Mouse (Mus musculus) ES-E14 (cell line): ENCODE results near the gene Plpp7. TPM values are rescaled to one million over a fixed set of nuclear protein-coding genes. Genes with fewer than 3 reads are reported as not detected.

Experiments used
- DNase-seq: peaks from one replicate; pipeline ENCODE4 v3.0.0-alpha.2; 2013; ENCODE audit warnings: low read depth, low spot score
- H3K27ac ChIP-seq: 2 replicates; pipeline ENCODE4 v1.5.1; 2012; ENCODE audit warnings: low read depth, mild to moderate bottlenecking, low read length, moderate library complexity, mixed read lengths; ENCODE audit not compliant: poor library complexity, insufficient read depth, severe bottlenecking
- H3K36me3 ChIP-seq: 2 replicates; pipeline ENCODE4 v1.6.1; 2012; ENCODE audit warnings: mild to moderate bottlenecking, low read length, moderate library complexity, mixed read lengths; ENCODE audit not compliant: control insufficient read depth, poor library complexity, insufficient read depth, severe bottlenecking
- H3K4me1 ChIP-seq, 2 experiments: fragments of 150-350 bp in 1 of 2; sonication (generic) in 1 of 2; 2 replicates each; pipeline ENCODE4 v1.6.1; 2012; ENCODE audit warnings: low read length in 2 of 2, mild to moderate bottlenecking in 1 of 2, mixed read lengths in 1 of 2; ENCODE audit not compliant: control insufficient read depth in 2 of 2, insufficient read depth in 2 of 2, poor library complexity in 1 of 2
- H3K4me3 ChIP-seq, 2 experiments: fragments of 150-350 bp in 1 of 2; sonication (generic) in 1 of 2; 2 replicates each; pipeline ENCODE4 v1.5.1; 2012; ENCODE audit warnings: low read length in 2 of 2, low read depth in 1 of 2, mild to moderate bottlenecking in 1 of 2, mixed read lengths in 1 of 2; ENCODE audit not compliant: insufficient read depth in 1 of 2, poor library complexity in 1 of 2, severe bottlenecking in 1 of 2
- H3K9ac ChIP-seq: 2 replicates; pipeline ENCODE4 v1.6.1; 2012; ENCODE audit warnings: low read depth, mild to moderate bottlenecking, low read length, mixed read lengths; ENCODE audit not compliant: poor library complexity, insufficient read depth, severe bottlenecking
- H3K9me3 ChIP-seq: fragments of 150-350 bp; sonication (generic); 2 replicates; pipeline ENCODE4 v1.6.1; 2012; ENCODE audit warnings: low read depth, mild to moderate bottlenecking, low read length; ENCODE audit not compliant: control insufficient read depth, insufficient read depth
- CHD2 ChIP-seq: IDR thresholded peaks from 2 replicates; pipeline ENCODE4 v1.6.1; 2014; ENCODE audit warnings: mild to moderate bottlenecking, low read depth, low read length, inconsistent platforms
- HCFC1 ChIP-seq: IDR thresholded peaks from 2 replicates; pipeline ENCODE4 v1.6.1; 2012; ENCODE audit warnings: low read length, inconsistent platforms, borderline replicate concordance; ENCODE audit not compliant: insufficient read depth
- MAFK ChIP-seq: IDR thresholded peaks from 2 replicates; pipeline ENCODE4 v1.6.1; 2014; ENCODE audit warnings: mild to moderate bottlenecking, low read depth, low read length, inconsistent platforms; ENCODE audit not compliant: insufficient read depth
- ZC3H11A ChIP-seq: IDR thresholded peaks from 2 replicates; pipeline ENCODE4 v1.6.1; 2012; ENCODE audit warnings: low read depth, mild to moderate bottlenecking, inconsistent platforms, low read length, borderline replicate concordance
- ZNF384 ChIP-seq: IDR thresholded peaks from 2 replicates; pipeline ENCODE4 v1.6.1; 2012; ENCODE audit warnings: low read depth, low read length, inconsistent platforms
- in situ Hi-C, 2 experiments: fragments of 600-800 bp; cut with MboI; formaldehyde crosslinking; loops; one replicate each; pipeline ENCODE4 v1.15.1; 2025; ENCODE audit warnings: low sequenced_read_pairs in 2 of 2, inconsistent platforms in 1 of 2; ENCODE audit not compliant: unreplicated experiment in 2 of 2
- total RNA-seq: library from RNA; depleted of rRNA; stranded (reverse); fragments of 300-350 nt; gene quantifications from 2 replicates; pipeline ENCODE4 v1.2.3, GENCODE M21; 2012

The Plpp7 gene
- total RNA-seq, 1 experiment = 1.4 TPM

GRCm38 (mm10) chr2:32081296-32081929, 13.9 kb upstream of the Plpp7 start:
- no peaks in the 10 kb centered on the region for H3K36me3 ChIP-seq
- no peak overlapping the region for H3K4me3 ChIP-seq
- DNase-seq = no peak
- no peak overlapping the region for H3K9ac ChIP-seq
- H3K4me1 ChIP-seq = peaks cover 5 to 14% of the 10 kb centered on the region in 2 experiments; a peak in 3 of 4 replicates
- in situ Hi-C loops = no loop called here
- TF ChIP-seq CHD2 (no peak), ZNF384 (no peak), MAFK (no peak), HCFC1 (no peak)
- H3K9me3 ChIP-seq = no peaks in the 10 kb centered on the region
- H3K27ac ChIP-seq = no peak overlapping the region

- in situ Hi-C loops = no loop called here
- H3K4me3 ChIP-seq = peak overlapping the region; percentile 75 to 77; a peak in 3 of 4 replicates
- peak overlapping the region; percentile 34; the same call in 1 of the 2 replicates for H3K9ac ChIP-seq
Observed at GRCm38 (mm10) chr2:32082229-32082628, 13.1 kb upstream of the Plpp7 start.

GRCm38 (mm10) chr2:32083159-32084011, 11.9 kb upstream of the Plpp7 start:
- Histone ChIP-seq H3K9ac (peak overlapping the region; percentile 44), H3K4me3 (peak overlapping the region; percentile 75 to 77), H3K9me3 (no peaks in the 10 kb centered on the region), H3K4me1 (peaks cover 2 to 14% of the 10 kb centered on the region in 2 experiments; a peak in 3 of 4 replicates), H3K36me3 (no peaks in the 10 kb centered on the region), H3K27ac (no peak overlapping the region)
- DNase-seq = no peak
- in situ Hi-C loops = no loop called here
- TF ChIP-seq CHD2 (no peak), ZNF384 (no peak)

More at GRCm38 (mm10) chr2:32082229-32082628, 13.1 kb upstream of the Plpp7 start:
- no peak for TF ChIP-seq HCFC1
- TF ChIP-seq CHD2 = no peak
- TF ChIP-seq MAFK = no peak
- TF ChIP-seq ZNF384 = no peak
- no peak for TF ChIP-seq ZC3H11A
- no peak for DNase-seq
- Histone ChIP-seq H3K27ac (no peak overlapping the region), H3K9me3 (no peaks in the 10 kb centered on the region), H3K36me3 (no peaks in the 10 kb centered on the region), H3K4me1 (peaks cover 5 to 10% of the 10 kb centered on the region in 2 experiments; a peak in 3 of 4 replicates)

- no peak for DNase-seq
- peaks cover 4 to 12% of the 10 kb centered on the region in 2 experiments; a peak in 2 of 4 replicates for H3K4me1 ChIP-seq
- in situ Hi-C loops = no loop called here
- H3K4me3 ChIP-seq = peak within 1 kb of the TSS; percentile 75 to 77
- H3K9me3 ChIP-seq = no peaks in the 10 kb centered on the region
- peak within 1 kb of the TSS; percentile 70 for H3K9ac ChIP-seq
- TF ChIP-seq HCFC1 = no peak
- peak; percentile 53; the same call in 1 of the 2 replicates for TF ChIP-seq ZNF384
- H3K27ac ChIP-seq = no peak within 1 kb of the TSS
- H3K36me3 ChIP-seq = no peaks in the 10 kb centered on the region
Observed at GRCm38 (mm10) chr2:32084111-32084871, 11.0 kb upstream of the Plpp7 start, which contains the start of gene Fam78a. Gene Fam78a (minus strand): TSS chr2:32084857.
